Mouse (Mus musculus): ENCODE results near the gene Rpl22l1. TPM values are rescaled to one million over a fixed set of nuclear protein-coding genes. Genes with fewer than 3 reads are reported as not detected.
"Not testable (repeated sequence)": the region's sequence is repeated elsewhere in the genome, so short reads cannot be mapped to it uniquely, and the experiment has no call there.

The Rpl22l1 gene
- polyA plus RNA-seq (2016; fragmentation: Nextera tagmentation; extraction: Ambion mirVana) = 350 and 355 TPM in 2 replicates

- Histone ChIP-seq H3K27ac (replicated peaks) (peak within 1 kb of the TSS; percentile 79), H3K9ac (replicated peaks) (peak within 1 kb of the TSS; percentile 83), H3K4me2 (replicated peaks) (peak within 1 kb of the TSS; percentile 68), H3K27me3 (no peaks in the 10 kb centered on the region), H3K9me3 (no peaks in the 10 kb centered on the region), H3K4me3 (peak within 1 kb of the TSS; percentile 79), H3K4me1 (peaks cover 13% of the 10 kb centered on the region), H3K36me3 (peaks cover 22% of the 10 kb centered on the region)
- under 1% methylated on average over 72 of the region's 72 CpGs for WGBS
- peak; percentile 99 for ATAC-seq (ENCODE audit: low FRiP score, low read depth)
Observed at GRCm38 (mm10) chr3:28805301-28806097, at the start of gene Rpl22l1. Gene Rpl22l1 (plus strand): TSS chr3:28805436.

GRCm38 (mm10) chr3:28755477-28755876 is 49.8 kb upstream of the Rpl22l1 start:
- H3K4me1 ChIP-seq = no peaks in the 10 kb centered on the region
- no peaks in the 10 kb centered on the region for H3K36me3 ChIP-seq
- WGBS = 76% methylated on average over 7 of the region's 7 CpGs
- H3K9me3 ChIP-seq = no peaks in the 10 kb centered on the region
- H3K27ac ChIP-seq (replicated peaks) = no peak overlapping the region
- no peak overlapping the region for H3K9ac ChIP-seq (replicated peaks)
- H3K27me3 ChIP-seq = no peaks in the 10 kb centered on the region
- no peak overlapping the region for H3K4me2 ChIP-seq (replicated peaks)
- no peak overlapping the region for H3K4me3 ChIP-seq
- 0 out of 2 replicates have a peak, but pooled peaks have one; percentile 27 for ATAC-seq (ENCODE audit: low FRiP score, low read depth)

- Histone ChIP-seq H3K27me3 (no peaks in the 10 kb centered on the region), H3K27ac (replicated peaks) (no peak overlapping the region), H3K4me1 (no peaks in the 10 kb centered on the region), H3K36me3 (no peaks in the 10 kb centered on the region), H3K4me2 (replicated peaks) (no peak overlapping the region), H3K9me3 (no peaks in the 10 kb centered on the region), H3K4me3 (no peak overlapping the region), H3K9ac (replicated peaks) (no peak overlapping the region)
- 83% methylated on average over 8 of the region's 8 CpGs for WGBS
- ATAC-seq (ENCODE audit: low FRiP score, low read depth) = no peak
Observed at GRCm38 (mm10) chr3:28761225-28761789, 43.9 kb upstream of the Rpl22l1 start.

DNA sequence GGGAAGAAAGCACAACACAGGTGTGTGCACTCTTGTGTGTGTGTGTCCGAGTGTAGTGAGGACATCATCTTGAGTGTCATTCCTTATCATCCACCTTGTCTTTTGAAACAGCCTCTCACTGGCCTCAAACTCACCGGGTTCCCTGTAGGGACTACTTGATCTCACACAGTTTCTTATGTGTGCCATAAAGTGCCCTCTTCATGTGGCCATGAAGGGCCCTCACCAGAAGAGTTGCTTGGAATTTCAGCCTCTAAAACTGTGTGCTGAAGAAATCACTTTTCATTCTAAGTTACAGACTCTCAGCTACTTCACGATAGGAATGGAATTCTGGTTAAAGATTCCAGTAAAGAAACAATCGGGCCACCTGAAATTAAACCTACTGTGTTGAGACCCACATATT is 38.3 kb upstream of the Rpl22l1 start:
- Histone ChIP-seq H3K4me1 (no peaks in the 10 kb centered on the region), H3K27me3 (no peaks in the 10 kb centered on the region), H3K36me3 (no peaks in the 10 kb centered on the region), H3K9ac (replicated peaks) (no peak overlapping the region), H3K4me2 (replicated peaks) (no peak overlapping the region), H3K27ac (replicated peaks) (no peak overlapping the region), H3K9me3 (no peaks in the 10 kb centered on the region), H3K4me3 (no peak overlapping the region)
- ATAC-seq (ENCODE audit: low FRiP score, low read depth) = no peak
- 90% methylated on average over 4 of the region's 4 CpGs for WGBS

DNA sequence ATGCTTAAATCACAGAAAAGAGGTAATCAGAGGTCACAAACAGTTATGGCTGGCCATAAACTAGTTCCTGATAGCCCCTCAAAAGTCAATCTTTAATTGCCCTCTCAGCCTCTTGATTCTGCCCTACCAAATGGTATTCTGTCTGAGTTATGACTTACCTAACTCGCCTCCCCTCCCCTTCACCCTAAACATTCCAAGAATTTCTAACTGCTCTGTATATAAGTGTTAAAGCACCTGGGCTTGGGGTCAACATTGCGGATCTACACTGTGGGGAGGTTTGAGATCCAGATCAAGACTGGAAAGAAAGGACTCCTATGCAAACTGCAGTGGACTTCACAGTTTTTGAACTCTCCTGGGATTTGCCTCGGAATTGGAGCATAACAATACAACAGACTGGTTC is 37.0 kb upstream of the Rpl22l1 start:
- no peaks in the 10 kb centered on the region for H3K27me3 ChIP-seq
- H3K4me1 ChIP-seq = no peaks in the 10 kb centered on the region
- no peak overlapping the region for H3K4me3 ChIP-seq
- H3K4me2 ChIP-seq (replicated peaks) = no peak overlapping the region
- no peak overlapping the region for H3K9ac ChIP-seq (replicated peaks)
- WGBS = 82% methylated on average over 3 of the region's 3 CpGs
- ATAC-seq (ENCODE audit: low FRiP score, low read depth) = no peak
- no peaks in the 10 kb centered on the region for H3K9me3 ChIP-seq
- H3K27ac ChIP-seq (replicated peaks) = no peak overlapping the region
- no peaks in the 10 kb centered on the region for H3K36me3 ChIP-seq

DNA sequence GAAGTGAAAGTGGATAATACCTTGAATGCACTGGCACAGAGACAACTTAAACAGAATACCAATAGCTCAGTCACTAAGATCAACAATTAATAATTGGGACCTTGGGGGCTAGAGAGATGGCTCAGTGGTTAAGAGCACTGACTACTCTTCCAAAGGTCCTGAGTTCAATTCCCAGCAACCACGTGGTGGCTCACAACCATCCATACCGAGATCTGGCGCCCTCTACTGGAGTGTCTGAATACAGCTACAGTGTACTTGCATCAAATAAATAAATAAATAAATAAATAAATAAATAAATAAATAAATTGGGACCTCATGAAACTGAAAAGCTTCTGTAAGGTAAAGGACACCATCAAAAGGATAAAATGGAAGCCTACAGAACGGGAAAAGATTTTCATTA is 32.3 kb upstream of the Rpl22l1 start:
- H3K4me1 ChIP-seq; ATAC-seq (ENCODE audit: low FRiP score, low read depth); H3K4me3 ChIP-seq; H3K4me2 ChIP-seq (replicated peaks); H3K27me3 ChIP-seq; H3K36me3 ChIP-seq; H3K27ac ChIP-seq (replicated peaks); H3K9ac ChIP-seq (replicated peaks); H3K9me3 ChIP-seq: not testable (repeated sequence)
- WGBS = 68% methylated on average over 4 of the region's 4 CpGs

- Histone ChIP-seq H3K9ac (replicated peaks) (no peak overlapping the region), H3K27me3 (peaks cover 8% of the 10 kb centered on the region), H3K4me3 (no peak overlapping the region), H3K9me3 (no peaks in the 10 kb centered on the region), H3K27ac (replicated peaks) (no peak overlapping the region), H3K4me1 (no peaks in the 10 kb centered on the region), H3K4me2 (replicated peaks) (no peak overlapping the region), H3K36me3 (no peaks in the 10 kb centered on the region)
- no peak for ATAC-seq (ENCODE audit: low FRiP score, low read depth)
- 91% methylated on average over 7 of the region's 7 CpGs for WGBS
Observed at GRCm38 (mm10) chr3:28775361-28775760, 29.9 kb upstream of the Rpl22l1 start.

DNA sequence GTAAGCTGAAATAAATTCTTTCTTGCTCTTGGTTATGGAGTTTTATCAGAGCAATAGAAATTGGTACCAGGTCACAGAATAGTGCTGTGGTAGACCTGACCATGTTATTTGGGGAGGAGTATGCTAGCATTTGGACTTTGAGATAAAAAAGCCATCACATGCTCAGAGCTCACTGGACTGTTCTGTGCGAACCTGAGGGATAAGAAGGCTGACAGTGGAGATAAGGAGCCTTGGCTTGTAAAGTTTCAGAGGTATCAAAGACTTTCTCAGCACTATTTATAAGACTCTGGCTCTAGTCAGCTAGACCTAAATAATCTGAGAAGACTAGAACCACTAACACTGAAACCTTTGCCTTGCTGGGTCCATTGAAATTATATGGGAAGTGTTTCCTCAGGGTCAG is 29.3 kb upstream of the Rpl22l1 start:
- Histone ChIP-seq H3K36me3 (no peaks in the 10 kb centered on the region), H3K27ac (replicated peaks) (no peak overlapping the region), H3K27me3 (peaks cover 14% of the 10 kb centered on the region), H3K9me3 (no peaks in the 10 kb centered on the region), H3K4me1 (no peaks in the 10 kb centered on the region), H3K4me3 (no peak overlapping the region), H3K4me2 (replicated peaks) (no peak overlapping the region), H3K9ac (replicated peaks) (no peak overlapping the region)
- ATAC-seq (ENCODE audit: low FRiP score, low read depth) = no peak
- 96% methylated on average over 1 of the region's 1 CpGs for WGBS

DNA sequence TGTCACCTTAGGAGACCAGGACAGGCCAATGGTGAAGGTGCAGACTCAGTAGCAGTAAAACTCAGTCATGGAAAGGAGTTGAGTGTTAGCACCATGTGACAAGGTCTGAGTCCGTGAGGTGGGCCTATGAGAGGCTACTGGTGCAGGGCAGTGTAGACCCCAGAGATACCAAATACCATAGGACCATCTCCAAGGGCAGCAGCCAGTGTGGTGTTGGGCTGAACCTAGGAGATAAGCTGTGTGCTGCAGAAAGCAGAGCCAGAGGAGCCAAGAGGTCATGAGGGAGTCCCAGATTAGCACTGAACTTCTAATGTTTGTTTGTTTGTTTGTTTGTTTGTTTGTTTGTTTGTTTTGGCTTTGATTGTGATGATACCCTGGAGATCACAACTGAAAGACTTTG is 28.7 kb upstream of the Rpl22l1 start:
- Histone ChIP-seq H3K9ac (replicated peaks) (no peak overlapping the region), H3K4me2 (replicated peaks) (no peak overlapping the region), H3K9me3 (no peaks in the 10 kb centered on the region), H3K4me3 (no peak overlapping the region), H3K36me3 (no peaks in the 10 kb centered on the region), H3K4me1 (no peaks in the 10 kb centered on the region), H3K27me3 (peaks cover 15% of the 10 kb centered on the region), H3K27ac (replicated peaks) (no peak overlapping the region)
- 86% methylated on average over 1 of the region's 1 CpGs for WGBS
- ATAC-seq (ENCODE audit: low FRiP score, low read depth) = no peak

DNA sequence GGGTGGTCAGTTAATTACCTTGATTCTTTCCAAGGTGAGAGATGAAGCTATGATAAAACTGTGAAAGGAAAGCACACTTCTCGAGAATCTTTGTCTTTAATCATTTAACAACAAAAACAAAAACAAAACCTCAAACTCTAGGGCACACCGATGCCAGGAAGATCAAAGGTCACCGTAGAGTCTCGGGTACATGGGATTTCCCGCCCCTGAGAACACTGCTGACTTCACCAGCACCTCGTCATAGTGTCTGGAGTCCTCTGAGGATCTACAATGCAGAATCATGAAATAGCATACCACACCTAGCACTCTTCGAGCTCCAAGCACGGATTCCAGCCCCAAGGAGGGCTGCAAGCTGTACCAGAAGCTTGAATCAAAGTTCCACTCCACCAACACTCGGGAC is 24.7 kb upstream of the Rpl22l1 start:
- Histone ChIP-seq H3K27ac (replicated peaks) (no peak overlapping the region), H3K27me3 (peaks cover 24% of the 10 kb centered on the region), H3K4me3 (peak overlapping the region; percentile 79), H3K9me3 (no peaks in the 10 kb centered on the region), H3K4me2 (replicated peaks) (peak overlapping the region; percentile 99), H3K9ac (replicated peaks) (no peak overlapping the region), H3K4me1 (peaks cover 2% of the 10 kb centered on the region; the same call in 1 of the 2 replicates), H3K36me3 (no peaks in the 10 kb centered on the region)
- no peak for ATAC-seq (ENCODE audit: low FRiP score, low read depth)
- WGBS = 72% methylated on average over 9 of the region's 9 CpGs

GRCm38 (mm10) chr3:28780994-28781393 is 24.2 kb upstream of the Rpl22l1 start, which contains the start of gene Eif5a2:
Gene Eif5a2 (plus strand): TSS chr3:28781276.
- Histone ChIP-seq H3K27ac (replicated peaks) (no peak within 1 kb of the TSS), H3K4me1 (peaks cover 2% of the 10 kb centered on the region; the same call in 1 of the 2 replicates)
- WGBS = 2% methylated on average over 39 of the region's 46 CpGs

DNA sequence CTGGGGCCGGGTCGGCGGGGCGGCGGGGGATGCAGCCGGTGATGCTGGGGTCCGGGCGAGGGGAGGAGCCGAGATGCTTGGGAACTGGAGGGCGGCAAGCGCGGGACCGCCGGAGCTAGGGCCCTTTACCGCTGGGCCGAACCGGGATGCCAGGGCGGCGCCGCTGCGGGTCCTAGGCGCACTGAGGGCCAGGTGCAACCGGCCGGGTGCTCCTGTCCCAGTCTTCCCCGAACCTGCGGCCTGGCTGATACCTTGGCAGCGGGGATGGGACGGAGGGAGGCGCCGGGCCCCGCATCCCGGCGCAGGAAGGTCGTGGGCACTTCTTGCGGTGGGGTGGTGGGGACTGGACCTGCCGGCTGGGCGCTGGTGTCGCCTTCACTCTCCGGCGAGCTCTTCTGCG is 23.8 kb upstream of the Rpl22l1 start:
- WGBS = under 1% methylated on average over 37 of the region's 41 CpGs
- peak overlapping the region; percentile 79 for H3K4me3 ChIP-seq
- H3K36me3 ChIP-seq = no peaks in the 10 kb centered on the region
- peak overlapping the region; percentile 99 for H3K4me2 ChIP-seq (replicated peaks)
- peak overlapping the region; percentile 79 for H3K9ac ChIP-seq (replicated peaks)
- H3K27me3 ChIP-seq = peaks cover 24% of the 10 kb centered on the region
- no peak overlapping the region for H3K27ac ChIP-seq (replicated peaks)
- peaks cover 2% of the 10 kb centered on the region; the same call in 1 of the 2 replicates for H3K4me1 ChIP-seq
- no peak for ATAC-seq (ENCODE audit: low FRiP score, low read depth)
- H3K9me3 ChIP-seq = no peaks in the 10 kb centered on the region

More at GRCm38 (mm10) chr3:28780994-28781393, 24.2 kb upstream of the Rpl22l1 start, which contains the start of gene Eif5a2:
- H3K9ac ChIP-seq (replicated peaks) = peak within 1 kb of the TSS; percentile 79
- ATAC-seq (ENCODE audit: low FRiP score, low read depth) = peak; percentile 100
- peak within 1 kb of the TSS; percentile 99 for H3K4me2 ChIP-seq (replicated peaks)
- H3K9me3 ChIP-seq = no peaks in the 10 kb centered on the region
- peak within 1 kb of the TSS; percentile 79 for H3K4me3 ChIP-seq
- H3K36me3 ChIP-seq = no peaks in the 10 kb centered on the region
- peaks cover 24% of the 10 kb centered on the region for H3K27me3 ChIP-seq

All from midbrain, embryonic 12.5 days (tissue).